Mouse (Mus musculus) induced T-regulatory cell, adult 2 months (primary cell): ENCODE measurements at regions not wholly inside any gene's neighbourhood (a gene's known extent, or its start where the extent isn't known, plus 50 kb on each side); places are given as distances from the start of the nearest gene placed in this dataset.
"Not testable (repeated sequence)": the region's sequence is repeated elsewhere in the genome, so short reads cannot be mapped to it uniquely, and the experiment has no call there.

ENCODE experiments used
- DNase-seq: peaks from one replicate; pipeline ENCODE4 v3.0.0-alpha.2; 2012; ENCODE audit warnings: low read depth

DNA sequence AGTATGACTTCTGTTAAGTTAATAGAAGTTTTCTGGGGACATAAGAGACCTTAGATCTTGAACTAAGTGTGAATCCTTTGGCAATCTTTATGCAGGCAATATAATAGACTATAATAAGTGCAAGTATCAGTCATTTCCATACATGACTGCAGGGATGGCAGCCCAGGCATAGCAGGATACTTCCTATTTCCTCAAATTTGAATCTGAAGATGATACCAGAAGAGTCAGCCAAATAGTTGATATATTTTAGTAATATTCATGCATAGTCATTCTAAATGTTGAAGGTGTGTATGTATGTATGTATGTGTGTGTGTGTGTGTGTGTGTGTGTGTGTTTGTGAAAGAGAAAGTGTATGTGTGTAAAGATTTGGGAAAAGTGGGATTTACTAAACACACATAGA, 64.3 kb downstream of the Prl2c2 start:
- not testable (repeated sequence) for DNase-seq

DNA sequence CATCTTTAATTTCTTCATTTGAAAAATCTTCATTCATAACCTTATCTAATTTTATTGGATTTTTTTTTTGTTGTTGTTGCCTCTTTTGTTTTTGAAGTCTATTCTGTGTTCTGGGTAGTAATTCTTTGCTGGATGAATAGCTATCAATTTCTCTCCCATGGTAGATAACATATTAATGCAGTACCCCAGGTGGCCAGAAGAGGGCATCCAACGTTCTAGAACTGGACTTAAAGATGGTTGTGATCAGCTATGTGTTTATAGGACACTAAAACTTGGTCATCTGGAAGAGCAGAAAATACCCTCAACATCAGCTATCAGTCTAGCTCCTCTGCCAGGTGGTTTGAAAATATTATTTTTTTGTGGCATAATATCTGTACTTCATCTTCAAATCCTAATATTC, 70.1 kb downstream of the Prl2c2 start:
- peak; percentile 29 for DNase-seq

- not testable (repeated sequence) for DNase-seq
Measured at GRCm38 (mm10) chr13:12931907-12932617, 73.1 kb downstream of the Prl2c2 start.

GRCm38 (mm10) chr13:12930566-12930965, 74.6 kb downstream of the Prl2c2 start:
- no peak for DNase-seq

DNA sequence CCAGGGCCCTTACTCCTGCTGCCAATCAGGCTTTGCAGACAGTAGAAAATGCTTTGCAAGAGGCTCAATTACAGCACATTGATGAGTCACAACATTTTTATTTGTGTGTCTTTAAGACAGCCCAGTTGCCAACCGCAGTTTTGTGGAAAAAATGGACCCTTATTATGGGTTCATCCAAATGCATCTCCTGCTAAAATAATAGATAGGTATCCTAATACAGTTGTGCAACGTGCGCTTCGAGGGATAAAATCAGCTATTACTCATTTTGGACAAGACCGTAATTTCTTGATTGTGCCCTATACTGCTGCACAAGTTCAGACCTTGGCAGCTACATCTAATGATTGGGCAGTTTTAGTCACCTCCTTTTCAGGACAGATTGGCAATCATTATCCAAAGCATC, 75.4 kb downstream of the Prl2c2 start:
- DNase-seq: no peak

DNA sequence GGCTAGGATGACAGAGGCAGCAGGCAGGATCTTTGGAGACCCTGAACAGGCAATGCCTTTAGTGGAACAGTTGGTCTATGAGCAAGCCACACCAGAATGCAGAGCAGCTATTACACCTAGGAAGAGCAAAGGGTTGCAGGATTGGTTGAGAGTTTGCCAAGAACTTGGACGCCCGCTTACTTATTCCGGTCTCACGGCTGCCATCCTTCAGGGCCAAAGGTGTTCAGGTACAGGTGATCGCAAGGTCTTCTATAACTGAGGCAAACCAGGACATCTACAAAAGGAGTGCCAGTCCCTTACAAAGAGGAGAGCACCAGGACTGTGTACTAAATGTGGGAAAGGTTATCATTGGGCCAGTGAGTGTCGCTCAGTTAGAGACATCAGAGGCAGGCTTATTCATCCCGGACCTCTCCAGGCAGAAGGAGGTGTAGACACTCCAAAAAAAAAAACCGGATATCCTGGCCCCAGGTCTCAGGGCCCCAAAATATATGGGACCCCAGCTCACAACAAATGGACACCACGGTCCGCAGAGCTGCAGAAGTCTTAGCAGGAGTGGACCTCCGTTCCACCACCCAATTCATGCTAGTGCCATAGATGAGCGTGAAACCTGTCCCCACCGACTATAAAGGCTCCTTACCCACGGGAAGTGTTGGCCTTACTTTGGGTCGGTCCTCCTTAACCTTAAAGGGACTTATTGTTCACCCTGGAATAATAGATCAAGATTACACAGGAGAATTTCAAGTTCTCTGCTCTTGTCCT, 77.4 kb downstream of the Prl2c2 start:
- no peak for DNase-seq

- no peak for DNase-seq
Measured at GRCm38 (mm10) chr13:12925604-12926003, 79.6 kb downstream of the Prl2c2 start.

DNA sequence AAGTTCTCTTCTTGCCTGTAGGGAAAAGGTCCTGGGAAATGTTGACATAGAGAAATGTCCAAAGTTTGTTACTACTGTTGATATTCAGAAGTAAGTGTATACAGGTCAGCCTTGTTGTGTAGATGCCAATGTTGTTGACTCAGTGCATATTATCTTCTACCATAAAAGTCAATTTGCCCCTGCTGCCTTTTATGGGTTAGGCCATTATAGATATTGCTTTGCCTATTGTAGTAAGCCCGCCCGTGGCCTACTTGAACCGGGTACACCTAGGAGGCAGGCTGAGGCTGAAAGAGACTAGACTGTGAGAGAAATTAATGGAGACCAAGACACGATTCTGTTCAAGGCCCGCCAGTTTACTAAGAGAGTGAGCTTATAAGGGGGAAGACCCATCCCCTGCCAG, 92.3 kb downstream of the Prl2c2 start:
- DNase-seq: no peak

DNA sequence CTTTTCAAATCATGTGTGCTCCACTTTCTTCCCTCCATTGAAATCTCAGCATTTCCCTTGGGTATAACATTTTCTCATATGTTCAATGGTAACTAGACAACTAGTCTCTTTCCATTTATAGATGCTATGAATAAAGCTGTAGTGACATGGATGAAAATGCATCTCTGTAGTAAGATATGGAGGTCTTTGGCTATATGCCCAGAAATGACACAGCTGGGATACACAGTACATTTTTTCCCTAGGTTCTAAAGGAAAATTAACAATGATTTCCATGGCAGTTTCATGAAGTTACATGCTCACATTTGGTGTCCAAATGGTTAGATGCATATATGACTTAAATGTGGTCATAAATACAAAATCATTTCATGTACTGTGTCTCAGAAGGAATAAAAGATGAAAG, 99.0 kb downstream of the Prl2c2 start:
- no peak for DNase-seq

- not testable (repeated sequence) for DNase-seq
Measured at GRCm38 (mm10) chr13:12889631-12890030, 89.8 kb upstream of the Prl2c3 start.

- not testable (repeated sequence) for DNase-seq
Measured at GRCm38 (mm10) chr13:12879506-12879905, 79.6 kb upstream of the Prl2c3 start.

DNA sequence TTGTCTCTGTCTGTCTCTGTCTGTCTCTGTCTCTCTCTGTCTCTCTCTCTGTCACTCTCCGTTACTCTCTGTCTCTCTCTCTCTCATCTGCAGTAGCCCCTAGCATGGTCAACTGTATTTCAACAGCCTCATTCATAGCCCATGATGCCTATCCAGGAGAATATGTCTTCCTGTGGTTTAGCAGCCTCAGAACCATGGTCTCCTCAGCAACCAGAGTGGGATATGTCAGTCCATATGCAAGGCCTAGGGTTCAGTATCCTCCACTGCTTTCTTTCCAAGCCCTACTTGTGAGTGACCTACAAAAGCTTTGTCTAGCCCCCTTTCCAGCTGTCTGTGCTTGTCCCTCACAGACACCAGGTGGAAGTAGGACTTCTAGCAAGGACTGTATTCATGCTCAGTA, 65.1 kb upstream of the Prl2c3 start:
- not testable (repeated sequence) for DNase-seq

DNA sequence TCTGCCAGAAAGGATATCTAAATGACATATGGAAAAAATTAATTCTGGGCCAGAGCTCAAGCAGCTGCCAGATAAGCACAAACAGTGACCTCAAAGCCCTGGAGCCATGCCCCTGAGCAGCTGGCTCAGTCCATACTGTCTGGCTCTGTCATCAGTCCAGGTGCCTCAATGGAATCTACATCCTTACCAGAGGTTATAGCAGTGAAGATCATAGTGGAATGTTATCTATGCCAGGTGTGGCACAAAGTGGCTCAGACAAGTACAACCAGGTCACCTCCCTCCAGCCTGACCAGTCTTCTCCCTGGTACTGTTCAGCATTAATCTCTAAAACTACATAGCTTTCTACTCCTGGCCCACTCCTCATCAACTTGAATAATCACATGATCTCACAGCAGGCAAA, 64.4 kb upstream of the Prl2c3 start:
- DNase-seq: no peak

GRCm38 (mm10) chr13:12863542-12863941, 63.7 kb upstream of the Prl2c3 start:
- not testable (repeated sequence) for DNase-seq

DNA sequence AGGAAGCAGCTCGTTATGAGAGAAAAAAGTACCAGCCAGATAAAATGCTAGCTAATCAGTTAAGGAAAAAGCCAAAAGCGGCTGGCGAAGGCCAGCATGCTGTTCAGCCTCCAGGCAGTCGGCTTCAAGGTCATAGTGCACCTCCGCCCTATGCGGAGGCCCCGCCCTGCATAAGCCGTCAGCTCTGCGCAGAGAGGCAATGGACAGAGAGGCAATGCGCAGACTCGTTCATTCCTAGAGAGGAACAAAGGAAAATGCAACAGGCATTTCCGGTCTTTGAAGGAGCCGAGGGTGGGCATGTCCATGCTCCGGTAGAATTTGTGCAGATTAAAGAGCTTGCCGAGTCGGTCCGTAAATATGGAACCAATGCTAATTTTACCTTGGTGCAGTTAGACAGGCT, 61.1 kb upstream of the Prl2c3 start:
- not testable (repeated sequence) for DNase-seq

DNA sequence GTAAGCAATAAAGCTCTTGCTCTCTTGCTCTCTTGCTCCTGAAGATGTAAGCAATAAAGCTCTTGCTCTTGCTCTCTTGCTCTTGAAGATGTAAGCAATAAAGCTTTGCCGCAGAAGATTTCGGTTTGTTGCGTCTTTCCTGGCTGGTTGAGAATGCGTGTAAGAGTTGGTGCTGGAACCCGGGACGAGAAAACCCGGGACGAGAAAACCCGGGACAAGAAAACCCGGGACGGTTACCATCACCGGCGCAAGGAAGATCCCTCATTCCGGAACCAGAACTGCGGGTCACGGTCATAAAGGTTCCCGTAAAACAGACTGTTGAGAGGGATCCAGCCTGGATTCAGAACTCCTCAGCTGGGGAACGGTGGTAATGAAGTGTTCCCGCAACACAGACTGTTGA, 60.1 kb upstream of the Prl2c3 start:
- DNase-seq: not testable (repeated sequence)
